Comparison of ENCODE assay signal across 8 mouse cellular contexts in genomic region chr5:35679256-35680155, GRCm38 (mm10). TPM values are rescaled to one million over a fixed set of nuclear protein-coding genes. Genes with fewer than 3 reads are reported as not detected.
DNase-seq lines count a peak whose midpoint lies in the region; ATAC-seq and TF ChIP-seq lines count a peak whose summit lies in the region.

Gene Htra3 (minus strand): TSS chr5:35679782.

- TF ChIP-seq EP300 in heart, postnatal 0 days (IDR thresholded peaks at IDR 0.05; ENCODE audit: low read depth): no peak

- no peak within 1 kb of the TSS for H3K27ac ChIP-seq in forebrain, embryonic 11.5 days (ENCODE audit: low read depth, low read length)
- H3K27ac ChIP-seq in heart, postnatal 0 days (ENCODE audit: low read depth): no peak within 1 kb of the TSS; the same call in 1 of the 2 replicates
- peak within 1 kb of the TSS; percentile 54; the same call in 1 of the 2 replicates for H3K27ac ChIP-seq in limb, embryonic 15.5 days
- H3K27ac ChIP-seq in neural tube, embryonic 12.5 days: no peak within 1 kb of the TSS

- peak within 1 kb of the TSS; percentile 29 for H3K4me3 ChIP-seq in forebrain, embryonic 11.5 days (ENCODE audit: low read depth, low read length)
- H3K4me3 ChIP-seq in heart, postnatal 0 days (ENCODE audit: low read depth, low read length): peak within 1 kb of the TSS; percentile 46
- H3K4me3 ChIP-seq in limb, embryonic 15.5 days: peak within 1 kb of the TSS; percentile 52
- peak within 1 kb of the TSS; percentile 29 for H3K4me3 ChIP-seq in neural tube, embryonic 12.5 days

- H3K27me3 ChIP-seq in forebrain, embryonic 11.5 days (ENCODE audit: control insufficient read depth, insufficient read depth, low read length): peaks cover 30% of the 10 kb centered on the region
- peaks cover 29% of the 10 kb centered on the region for H3K27me3 ChIP-seq in heart, postnatal 0 days (ENCODE audit: control insufficient read depth, insufficient read depth, low read length)
- H3K27me3 ChIP-seq in limb, embryonic 15.5 days: peaks cover 40% of the 10 kb centered on the region
- peaks cover 38% of the 10 kb centered on the region for H3K27me3 ChIP-seq in neural tube, embryonic 12.5 days (replicated peaks)

- peak within 1 kb of the TSS; percentile 54 for H3K4me2 ChIP-seq in forebrain, embryonic 11.5 days (ENCODE audit: low read depth, low read length, severe bottlenecking)
- peak within 1 kb of the TSS; percentile 65 for H3K4me2 ChIP-seq in heart, postnatal 0 days (ENCODE audit: low read depth, low read length)
- peak within 1 kb of the TSS; percentile 90 for H3K4me2 ChIP-seq in limb, embryonic 15.5 days
- peak within 1 kb of the TSS; percentile 60 for H3K4me2 ChIP-seq in neural tube, embryonic 12.5 days (replicated peaks)

- TF ChIP-seq CTCF in heart, postnatal 0 days (IDR thresholded peaks at IDR 0.05; ENCODE audit: low read depth): no peak

- H3K9me3 ChIP-seq in forebrain, embryonic 11.5 days (ENCODE audit: control insufficient read depth, low read length): no peaks in the 10 kb centered on the region
- no peaks in the 10 kb centered on the region for H3K9me3 ChIP-seq in heart, postnatal 0 days (replicated peaks; ENCODE audit: control insufficient read depth, low read length)
- H3K9me3 ChIP-seq in limb, embryonic 15.5 days: no peaks in the 10 kb centered on the region
- H3K9me3 ChIP-seq in neural tube, embryonic 12.5 days: no peaks in the 10 kb centered on the region

- no peaks in the 10 kb centered on the region for H3K36me3 ChIP-seq in forebrain, embryonic 11.5 days (ENCODE audit: control insufficient read depth, insufficient read depth, low read length)
- H3K36me3 ChIP-seq in heart, postnatal 0 days (replicated peaks; ENCODE audit: control insufficient read depth, insufficient read depth, low read length): no peaks in the 10 kb centered on the region
- H3K36me3 ChIP-seq in limb, embryonic 15.5 days: no peaks in the 10 kb centered on the region
- no peaks in the 10 kb centered on the region for H3K36me3 ChIP-seq in neural tube, embryonic 12.5 days

- no peak within 1 kb of the TSS for H3K9ac ChIP-seq in forebrain, embryonic 11.5 days (ENCODE audit: low read length)
- H3K9ac ChIP-seq in heart, postnatal 0 days (replicated peaks; ENCODE audit: low read depth, low read length): peak within 1 kb of the TSS; percentile 52
- peak within 1 kb of the TSS; percentile 53 for H3K9ac ChIP-seq in limb, embryonic 15.5 days
- peak within 1 kb of the TSS; percentile 44 for H3K9ac ChIP-seq in neural tube, embryonic 12.5 days

- 10% methylated on average over 42 of the region's 42 CpGs for WGBS in forebrain, embryonic 11.5 days
- 11% methylated on average over 42 of the region's 42 CpGs for WGBS in heart, postnatal 0 days
- WGBS in limb, embryonic 15.5 days: 8% methylated on average over 42 of the region's 42 CpGs
- WGBS in neural tube, embryonic 12.5 days: 9% methylated on average over 42 of the region's 42 CpGs

- peak; percentile 30 for DNase-seq in right cerebral cortex, postnatal 14 days
- no peak for DNase-seq in right cerebral cortex, postnatal 36 days (ENCODE audit: low spot score in 2 of 2)
- no peak for DNase-seq in forebrain, embryonic 11.5 days (ENCODE audit: low spot score)
- no peak for DNase-seq in heart, postnatal 0 days (ENCODE audit: low spot score)
- no peak for DNase-seq in embryo, embryonic 10.5 days (ENCODE audit: low spot score)

- no peak for ATAC-seq in forebrain, embryonic 11.5 days (replicated peaks; ENCODE audit: low FRiP score)
- peak; percentile 39 for ATAC-seq in heart, postnatal 0 days (ENCODE audit: insufficient read depth, low read depth)
- no peak; the same call in 1 of the 2 replicates for ATAC-seq in limb, embryonic 15.5 days (ENCODE audit: insufficient number of reproducible peaks, low FRiP score, low TSS enrichment, low read depth)
- ATAC-seq in neural tube, embryonic 12.5 days (ENCODE audit: low FRiP score, low read depth): no peak
- ATAC-seq in erythroblast, adult 5-6 weeks (replicated peaks; ENCODE audit: low FRiP score, poor library complexity, severe bottlenecking): no peak

- peaks cover 7% of the 10 kb centered on the region for H3K4me1 ChIP-seq in forebrain, embryonic 11.5 days (replicated peaks; ENCODE audit: control insufficient read depth, insufficient read depth, low read length)
- H3K4me1 ChIP-seq in heart, postnatal 0 days (ENCODE audit: control insufficient read depth, insufficient read depth): peaks cover 15% of the 10 kb centered on the region
- peaks cover 30% of the 10 kb centered on the region for H3K4me1 ChIP-seq in limb, embryonic 15.5 days
- H3K4me1 ChIP-seq in neural tube, embryonic 12.5 days: 0 out of 2 replicates have a peak, but pooled peaks cover 3% of the 10 kb centered on the region

RNA-seq across cellular contexts. Expression of gene Htra3, which starts in this region (rescaled TPM):
- polyA plus RNA-seq in forebrain, embryonic 11.5 days (2014; fragmentation: Nextera tagmentation; extraction: Ambion mirVana): 5.7 and 6.3 TPM in 2 replicates
- 43.3 and 49.5 TPM in 2 replicates for total RNA-seq in heart, postnatal 0 days (2014; rRNA removed; ENCODE audit: low replicate concordance)
- polyA plus RNA-seq in heart, postnatal 0 days (2015; fragmentation: Nextera tagmentation; extraction: Ambion mirVana): 17.2 and 19.2 TPM in 2 replicates
- 72.3 and 92.9 TPM in 2 replicates for polyA plus RNA-seq in limb, embryonic 15.5 days (2015; fragmentation: Nextera tagmentation; extraction: Ambion mirVana)
- polyA plus RNA-seq in neural tube, embryonic 12.5 days (2016; fragmentation: Nextera tagmentation; extraction: Ambion mirVana): 8.7 and 9.5 TPM in 2 replicates
- total RNA-seq in erythroblast, adult 5-6 weeks (2015; ENCODE audit: low replicate concordance): not detected in 2 replicates
- not detected in 2 replicates for total RNA-seq in erythroblast, adult 5-6 weeks (2017; ENCODE audit: low replicate concordance)

Comparison
In these comparisons a context has a peak if more than half of its experiments do, and no peak if none do; other contexts are left out.
1. RNA of gene Htra3 (total RNA-seq): 43.3 to 49.5 TPM in heart, postnatal 0 days; not detected in erythroblast, adult 5-6 weeks; every median in the first group is over 10 times any median in the second.
2. Peak in every context shown above with its lines, with median percentiles within 50 percentile points of each other: H3K4me2 ChIP-seq and H3K4me3 ChIP-seq.